Mouse (Mus musculus): ENCODE measurements around the gene Ift20. TPM values are rescaled to one million over a fixed set of nuclear protein-coding genes. Genes with fewer than 3 reads are reported as not detected.
"Not testable (repeated sequence)": the region's sequence is repeated elsewhere in the genome, so short reads cannot be mapped to it uniquely, and the experiment has no call there.

Gene Ift20
- total RNA-seq, 2 experiments from 2014 or later: 31.5 to 49.2 TPM

- no peak for ATAC-seq (replicated peaks; ENCODE audit: low FRiP score, poor library complexity, severe bottlenecking)
Observed at GRCm38 (mm10) chr11:78556070-78556469, 19.9 kb downstream of the Ift20 start.

GRCm38 (mm10) chr11:78557241-78557640 lies 21.1 kb downstream of the Ift20 start:
- ATAC-seq (replicated peaks; ENCODE audit: low FRiP score, poor library complexity, severe bottlenecking): 0 out of 2 replicates have a peak, but pooled peaks have one; percentile 5

DNA sequence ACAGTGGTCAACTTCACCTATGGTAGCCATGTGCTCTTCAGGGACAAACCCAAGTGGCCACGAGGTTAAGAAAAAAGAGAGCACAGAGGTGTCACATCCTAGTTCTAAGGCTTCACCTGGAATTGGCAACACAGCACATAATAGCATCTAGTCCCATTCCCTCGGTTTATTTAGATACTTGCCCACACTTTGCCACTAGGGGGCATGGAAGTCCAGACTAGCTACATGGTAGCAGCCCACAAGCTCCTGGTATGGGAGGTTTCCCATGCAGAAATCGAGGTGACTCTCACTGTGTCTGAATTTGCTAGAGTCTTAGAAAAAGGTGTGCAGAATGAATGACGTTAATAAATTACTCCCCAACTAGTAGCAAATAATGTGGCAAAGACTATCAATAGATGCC lies 24.3 kb downstream of the Ift20 start:
- peak; percentile 78 for ATAC-seq (replicated peaks; ENCODE audit: low FRiP score, poor library complexity, severe bottlenecking)

DNA sequence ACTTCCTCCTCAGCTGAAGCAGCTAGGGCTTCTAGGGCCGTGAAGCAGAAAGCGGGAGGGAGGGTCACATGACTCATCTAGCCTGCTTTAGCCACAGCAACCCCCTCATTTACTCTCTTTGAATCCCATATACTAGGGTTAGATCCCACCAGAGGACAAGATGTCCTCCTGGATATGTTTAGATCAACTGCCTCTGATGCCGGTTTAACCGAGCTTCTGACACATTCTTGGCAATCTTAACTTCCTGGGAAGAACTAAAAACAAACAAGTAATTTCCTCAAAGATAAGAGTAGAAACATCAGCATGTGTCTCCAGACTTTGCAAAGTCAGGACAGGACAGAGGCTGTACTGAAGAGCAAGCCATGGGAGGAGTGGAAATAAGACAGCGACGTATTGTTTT lies 30.6 kb downstream of the Ift20 start:
- ATAC-seq (replicated peaks; ENCODE audit: low FRiP score, poor library complexity, severe bottlenecking): no peak

- ATAC-seq (replicated peaks; ENCODE audit: low FRiP score, poor library complexity, severe bottlenecking): no peak
Observed at GRCm38 (mm10) chr11:78567614-78568013, 31.5 kb downstream of the Ift20 start.

- ATAC-seq (replicated peaks; ENCODE audit: low FRiP score, poor library complexity, severe bottlenecking): no peak
Observed at GRCm38 (mm10) chr11:78568827-78569226, 32.7 kb downstream of the Ift20 start.

- no peak for ATAC-seq (replicated peaks; ENCODE audit: low FRiP score, poor library complexity, severe bottlenecking)
Observed at GRCm38 (mm10) chr11:78569806-78570205, 33.6 kb downstream of the Ift20 start.

- no peak for ATAC-seq (replicated peaks; ENCODE audit: low FRiP score, poor library complexity, severe bottlenecking)
Observed at GRCm38 (mm10) chr11:78571441-78571840, 35.3 kb downstream of the Ift20 start.

GRCm38 (mm10) chr11:78571854-78572253 lies 35.7 kb downstream of the Ift20 start:
- ATAC-seq (replicated peaks; ENCODE audit: low FRiP score, poor library complexity, severe bottlenecking): no peak

DNA sequence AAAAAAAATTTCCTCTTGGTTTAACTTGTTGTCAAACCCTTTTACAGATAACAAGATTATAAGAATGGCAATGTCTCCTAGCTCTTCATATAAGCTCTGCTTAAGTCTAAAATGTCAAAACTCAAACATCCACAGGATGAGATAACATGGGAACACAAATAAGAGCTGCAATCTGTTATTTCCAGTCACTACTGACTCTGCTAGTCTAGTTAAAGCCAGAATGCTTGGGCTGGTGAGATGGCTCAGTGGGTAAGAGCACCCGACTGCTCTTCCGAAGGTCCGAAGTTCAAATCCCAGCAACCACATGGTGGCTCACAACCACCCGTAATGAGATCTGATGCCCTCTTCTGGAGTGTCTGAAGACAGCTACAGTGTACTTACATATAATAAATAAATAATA lies 37.9 kb downstream of the Ift20 start:
- ATAC-seq (replicated peaks; ENCODE audit: low FRiP score, poor library complexity, severe bottlenecking): not testable (repeated sequence)

DNA sequence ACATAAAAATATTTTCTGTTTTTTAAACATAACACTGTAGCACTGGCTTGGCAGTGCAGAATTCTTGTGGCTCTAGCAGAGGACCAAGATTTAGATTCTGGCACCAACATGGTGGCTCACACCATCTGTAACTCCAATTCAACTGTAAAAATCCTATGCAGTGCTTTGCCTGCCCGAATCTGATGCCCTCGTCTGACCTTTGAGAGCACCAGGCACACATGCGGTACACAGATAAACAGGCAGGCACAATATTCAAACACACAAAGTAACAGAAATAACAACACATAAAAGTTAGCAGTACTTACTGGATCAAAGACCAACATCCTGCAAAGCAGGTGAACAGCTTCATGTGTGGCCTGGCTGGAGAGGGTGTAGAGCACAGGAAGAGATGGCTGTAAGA lies 38.4 kb downstream of the Ift20 start:
- no peak for ATAC-seq (replicated peaks; ENCODE audit: low FRiP score, poor library complexity, severe bottlenecking)

- ATAC-seq (replicated peaks; ENCODE audit: low FRiP score, poor library complexity, severe bottlenecking): no peak
Observed at GRCm38 (mm10) chr11:78574975-78575374, 38.8 kb downstream of the Ift20 start.

GRCm38 (mm10) chr11:78582848-78583247 lies 46.7 kb downstream of the Ift20 start:
- no peak for ATAC-seq (replicated peaks; ENCODE audit: low FRiP score, poor library complexity, severe bottlenecking)

DNA sequence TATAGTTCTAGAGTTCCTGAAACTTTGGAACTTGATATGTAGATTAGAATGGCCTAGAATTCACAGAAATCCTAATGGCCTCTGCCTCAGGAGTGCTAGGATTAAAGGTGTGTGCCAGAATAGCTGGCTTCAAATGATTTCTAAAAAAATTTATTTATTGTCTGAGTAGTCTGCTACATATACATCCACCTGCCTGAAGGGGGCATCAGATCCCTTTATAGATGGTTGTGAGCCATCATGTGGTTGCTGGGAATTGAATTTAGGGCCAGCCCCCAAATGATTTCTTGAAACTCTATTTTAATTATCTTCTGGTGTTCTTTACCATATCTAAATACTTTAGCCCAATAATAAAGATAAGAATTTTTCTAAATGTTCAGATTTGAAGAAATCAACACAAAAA lies 49.9 kb downstream of the Ift20 start:
- ATAC-seq (replicated peaks; ENCODE audit: low FRiP score, poor library complexity, severe bottlenecking): no peak

- not testable (repeated sequence) for ATAC-seq (replicated peaks; ENCODE audit: low FRiP score, poor library complexity, severe bottlenecking)
Observed at GRCm38 (mm10) chr11:78587677-78588076, 51.5 kb downstream of the Ift20 start.

Other genes starting within 250 kb of the Ift20 start
- gene BC030499, start 245.5 kb upstream of the Ift20 start, total RNA-seq (2015; ENCODE audit: low replicate concordance): not detected in 2 replicates
- 0.43 TPM in 1 of 2 replicates, not detected in the other for gene BC030499, start 245.5 kb upstream of the Ift20 start, total RNA-seq (2017; ENCODE audit: low replicate concordance)
- 12.3 and 20.3 TPM in 2 replicates for gene Spag5, start 234.8 kb upstream of the Ift20 start, total RNA-seq (2015; ENCODE audit: low replicate concordance)
- 40.4 and 60.1 TPM in 2 replicates for gene Spag5, start 234.8 kb upstream of the Ift20 start, total RNA-seq (2017; ENCODE audit: low replicate concordance)
- gene Aldoc, start 213.4 kb upstream of the Ift20 start, total RNA-seq (2015; ENCODE audit: low replicate concordance): not detected in 2 replicates
- 0.28 TPM in 1 of 2 replicates, not detected in the other for gene Aldoc, start 213.4 kb upstream of the Ift20 start, total RNA-seq (2017; ENCODE audit: low replicate concordance)
- gene Pigs, start 207.9 kb upstream of the Ift20 start, total RNA-seq (2015; ENCODE audit: low replicate concordance): 3.3 and 10.0 TPM in 2 replicates
- 2.5 and 3.6 TPM in 2 replicates for gene Pigs, start 207.9 kb upstream of the Ift20 start, total RNA-seq (2017; ENCODE audit: low replicate concordance)
- gene Unc119, start 192.9 kb upstream of the Ift20 start, total RNA-seq (2015; ENCODE audit: low replicate concordance): 17.1 and 20.9 TPM in 2 replicates
- 9.6 and 15.0 TPM in 2 replicates for gene Unc119, start 192.9 kb upstream of the Ift20 start, total RNA-seq (2017; ENCODE audit: low replicate concordance)
- not detected in 2 replicates for gene Foxn1, start 149.8 kb upstream of the Ift20 start, total RNA-seq (2015; ENCODE audit: low replicate concordance)
- not detected in 2 replicates for gene Foxn1, start 149.8 kb upstream of the Ift20 start, total RNA-seq (2017; ENCODE audit: low replicate concordance)
- gene Slc13a2, start 114.1 kb upstream of the Ift20 start, total RNA-seq (2015; ENCODE audit: low replicate concordance): 1.0 TPM in 1 of 2 replicates, not detected in the other
- not detected in 2 replicates for gene Slc13a2, start 114.1 kb upstream of the Ift20 start, total RNA-seq (2017; ENCODE audit: low replicate concordance)
- gene Slc46a1, start 70.7 kb upstream of the Ift20 start, total RNA-seq (2015; ENCODE audit: low replicate concordance): 1.3 TPM in 1 of 2 replicates, not detected in the other
- 0.84 TPM in 1 of 2 replicates, not detected in the other for gene Slc46a1, start 70.7 kb upstream of the Ift20 start, total RNA-seq (2017; ENCODE audit: low replicate concordance)
- gene Sarm1, start 38.6 kb upstream of the Ift20 start, total RNA-seq (2015; ENCODE audit: low replicate concordance): not detected in 2 replicates
- not detected in 2 replicates for gene Sarm1, start 38.6 kb upstream of the Ift20 start, total RNA-seq (2017; ENCODE audit: low replicate concordance)
- not detected in 2 replicates for gene Vtn, start 37.3 kb upstream of the Ift20 start, total RNA-seq (2015; ENCODE audit: low replicate concordance)
- not detected in 2 replicates for gene Vtn, start 37.3 kb upstream of the Ift20 start, total RNA-seq (2017; ENCODE audit: low replicate concordance)
- gene Sebox, start 32.9 kb upstream of the Ift20 start, total RNA-seq (2015; ENCODE audit: low replicate concordance): not detected in 2 replicates
- not detected in 2 replicates for gene Sebox, start 32.9 kb upstream of the Ift20 start, total RNA-seq (2017; ENCODE audit: low replicate concordance)
- gene Tmem199, start 24.2 kb upstream of the Ift20 start, total RNA-seq (2015; ENCODE audit: low replicate concordance): 3.8 and 13.8 TPM in 2 replicates
- 4.0 and 5.3 TPM in 2 replicates for gene Tmem199, start 24.2 kb upstream of the Ift20 start, total RNA-seq (2017; ENCODE audit: low replicate concordance)
- 6.9 and 17.5 TPM in 2 replicates for gene Poldip2, start 24.2 kb upstream of the Ift20 start, total RNA-seq (2015; ENCODE audit: low replicate concordance)
- gene Poldip2, start 24.2 kb upstream of the Ift20 start, total RNA-seq (2017; ENCODE audit: low replicate concordance): 7.8 and 13.4 TPM in 2 replicates
- 0.58 and 2.1 TPM in 2 replicates for gene Tnfaip1, start within 50 bp of the Ift20 start, total RNA-seq (2015; ENCODE audit: low replicate concordance)
- 0.60 and 1.5 TPM in 2 replicates for gene Tnfaip1, start within 50 bp of the Ift20 start, total RNA-seq (2017; ENCODE audit: low replicate concordance)
- 15.0 and 15.9 TPM in 2 replicates for gene Tmem97, start 14.4 kb downstream of the Ift20 start, total RNA-seq (2015; ENCODE audit: low replicate concordance)
- gene Tmem97, start 14.4 kb downstream of the Ift20 start, total RNA-seq (2017; ENCODE audit: low replicate concordance): 3.5 and 7.2 TPM in 2 replicates
- 2.7 and 8.8 TPM in 2 replicates for gene Nlk, start 161.0 kb downstream of the Ift20 start, total RNA-seq (2015; ENCODE audit: low replicate concordance)
- 5.2 and 9.5 TPM in 2 replicates for gene Nlk, start 161.0 kb downstream of the Ift20 start, total RNA-seq (2017; ENCODE audit: low replicate concordance)
- gene Ccnq, start 215.4 kb downstream of the Ift20 start, total RNA-seq (2015; ENCODE audit: low replicate concordance): 4.6 and 16.7 TPM in 2 replicates
- 4.7 and 6.6 TPM in 2 replicates for gene Ccnq, start 215.4 kb downstream of the Ift20 start, total RNA-seq (2017; ENCODE audit: low replicate concordance)